Mouse (Mus musculus) heart, embryonic 16.5 days (tissue): ENCODE results near the gene 1700061G19Rik. TPM values are rescaled to one million over a fixed set of nuclear protein-coding genes. Genes with fewer than 3 reads are reported as not detected.
A peak's percentile ranks its signal among the peaks of the same experiment; 100 is the strongest.

Experiments used
- ATAC-seq: fragments of 200-750 bp; cut with Nextera tagmentation; replicated peaks from 2 replicates; pipeline ENCODE4 v1.8.0; 2017; ENCODE audit warnings: moderate number of reproducible peaks; ENCODE audit not compliant: insufficient read depth, low FRiP score; ENCODE audit errors: extremely low read depth
- H3K27ac ChIP-seq: fragments of 300-500 bp; sonication (generic); 2 replicates; pipeline ENCODE4 v1.5.1; 2014; ENCODE audit warnings: mild to moderate bottlenecking, low read length, control low read depth, moderate library complexity
- H3K27me3 ChIP-seq: fragments of 300-500 bp; sonication (generic); 2 replicates; pipeline ENCODE4 v1.6.1; 2014; ENCODE audit warnings: low read length, mixed read lengths; ENCODE audit not compliant: control insufficient read depth, insufficient read depth
- H3K36me3 ChIP-seq: fragments of 300-500 bp; sonication (generic); 2 replicates; pipeline ENCODE4 v1.6.1; 2014; ENCODE audit not compliant: control insufficient read depth, insufficient read depth
- H3K4me1 ChIP-seq: fragments of 300-500 bp; sonication (generic); 2 replicates; pipeline ENCODE4 v1.6.1; 2014; ENCODE audit warnings: low read length, mixed read lengths; ENCODE audit not compliant: control insufficient read depth, insufficient read depth
- H3K4me2 ChIP-seq: fragments of 300-500 bp; sonication (generic); 2 replicates; pipeline ENCODE4 v1.6.1; 2014; ENCODE audit warnings: low read depth, mild to moderate bottlenecking, control low read depth, low read length
- H3K4me3 ChIP-seq: fragments of 300-500 bp; sonication (generic); 2 replicates; pipeline ENCODE4 v1.5.1; 2014; ENCODE audit warnings: mild to moderate bottlenecking, control low read depth, low read length
- H3K9ac ChIP-seq: fragments of 300-500 bp; sonication (generic); 2 replicates; pipeline ENCODE4 v1.6.1; 2014; ENCODE audit warnings: low read length, control low read depth
- H3K9me3 ChIP-seq: fragments of 300-500 bp; sonication (generic); replicated peaks from 2 replicates; pipeline ENCODE4 v1.6.1; 2016; ENCODE audit warnings: low read length; ENCODE audit not compliant: control insufficient read depth
- WGBS: fragments of 180-500 bp; shearing (Covaris S2); extraction: QIAGEN DNeasy Blood & Tissue Kit; methylation state at CpG from one replicate; pipeline ENCODE4 v1.1.7; 2014; 5-methylcytosine and 5-hydroxymethylcytosine counted together
- polyA plus RNA-seq: library from polyadenylated mRNA; unstranded; fragments of >200 nt; fragmentation: Nextera tagmentation; extraction: Ambion mirVana; gene quantifications from 2 replicates; pipeline ENCODE4 v1.2.1, GENCODE M21; 2015

The 1700061G19Rik gene
- polyA plus RNA-seq, 1 experiment from 2014 or later, result 0.30 TPM

DNA sequence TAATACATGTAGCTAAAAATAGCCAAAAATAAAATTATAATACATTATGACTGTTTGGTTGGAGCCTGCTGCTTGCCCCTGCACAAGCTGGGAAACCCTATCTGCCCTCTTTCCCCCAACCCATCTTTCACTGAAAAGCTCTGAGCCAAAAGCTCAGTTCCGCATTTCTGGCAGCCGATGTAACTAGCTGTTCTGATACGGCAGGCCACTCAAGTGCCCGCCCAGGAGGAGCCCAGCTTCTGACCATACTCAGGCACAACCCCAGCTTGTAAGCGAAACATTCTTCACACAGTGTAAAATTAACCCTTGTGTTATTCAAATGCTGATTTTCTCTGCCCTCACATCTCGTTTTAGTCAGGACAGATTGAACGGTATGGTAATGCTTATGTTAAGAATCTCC is 16.4 kb upstream of the 1700061G19Rik start:
- H3K4me2 ChIP-seq, result peak overlapping the region; percentile 22; the same call in 1 of the 2 replicates
- H3K4me1 ChIP-seq, result peaks cover 5% of the 10 kb centered on the region
- H3K9me3 ChIP-seq, result no peaks in the 10 kb centered on the region
- H3K27ac ChIP-seq, result peak overlapping the region; percentile 76
- no peak overlapping the region for H3K4me3 ChIP-seq
- ATAC-seq, result peak; percentile 68; the same call in 1 of the 2 replicates
- H3K36me3 ChIP-seq, result no peaks in the 10 kb centered on the region
- 21% methylated on average over 7 of the region's 7 CpGs for WGBS
- H3K9ac ChIP-seq, result peak overlapping the region; percentile 59
- no peaks in the 10 kb centered on the region for H3K27me3 ChIP-seq

DNA sequence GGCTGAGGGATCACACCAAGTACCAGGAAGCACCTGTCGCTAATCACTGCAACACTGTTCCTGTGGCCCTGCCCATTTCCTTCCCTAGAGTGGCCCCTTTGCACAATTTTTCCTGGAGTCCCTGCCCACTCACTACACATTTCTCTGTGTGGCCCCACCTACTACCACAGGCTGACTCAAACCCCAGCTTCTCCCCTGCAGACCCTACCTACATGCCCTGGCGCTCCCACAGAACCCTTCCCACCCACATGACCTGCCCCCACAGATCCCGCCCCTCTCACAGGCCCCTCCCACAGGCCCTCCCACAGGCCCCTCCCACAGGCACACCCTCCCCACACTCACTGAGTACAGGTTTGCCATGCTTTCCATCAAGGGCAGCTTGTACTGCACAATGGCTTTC is 14.1 kb upstream of the 1700061G19Rik start:
- no peak overlapping the region for H3K9ac ChIP-seq
- H3K4me3 ChIP-seq, result no peak overlapping the region
- H3K9me3 ChIP-seq, result no peaks in the 10 kb centered on the region; the same call in 1 of the 2 replicates
- peaks cover 5% of the 10 kb centered on the region for H3K4me1 ChIP-seq
- 58% methylated on average over 3 of the region's 3 CpGs for WGBS
- no peak overlapping the region for H3K4me2 ChIP-seq
- ATAC-seq, result peak; percentile 38
- H3K27me3 ChIP-seq, result no peaks in the 10 kb centered on the region
- no peaks in the 10 kb centered on the region for H3K36me3 ChIP-seq
- H3K27ac ChIP-seq, result no peak overlapping the region

- no peak overlapping the region for H3K9ac ChIP-seq
- H3K4me2 ChIP-seq, result no peak overlapping the region
- no peak overlapping the region for H3K4me3 ChIP-seq
- peaks cover 6% of the 10 kb centered on the region for H3K9me3 ChIP-seq
- no peak for ATAC-seq
- whole genome bisulfite sequencing, result 74% methylated on average over 7 of the region's 7 CpGs
- no peaks in the 10 kb centered on the region for H3K27me3 ChIP-seq
- H3K4me1 ChIP-seq, result no peaks in the 10 kb centered on the region
- no peaks in the 10 kb centered on the region for H3K36me3 ChIP-seq
- no peak overlapping the region for H3K27ac ChIP-seq
Measured at GRCm38 (mm10) chr17:56866071-56866470, 9.2 kb upstream of the 1700061G19Rik start.

GRCm38 (mm10) chr17:56869481-56869977 is 5.7 kb upstream of the 1700061G19Rik start:
- H3K27me3 ChIP-seq, result no peaks in the 10 kb centered on the region
- no peaks in the 10 kb centered on the region for H3K36me3 ChIP-seq
- 84% methylated on average over 9 of the region's 9 CpGs for WGBS
- H3K4me2 ChIP-seq, result no peak overlapping the region
- H3K9me3 ChIP-seq, result peaks cover 6% of the 10 kb centered on the region
- H3K9ac ChIP-seq, result no peak overlapping the region
- H3K4me3 ChIP-seq, result no peak overlapping the region
- no peaks in the 10 kb centered on the region for H3K4me1 ChIP-seq
- ATAC-seq, result no peak
- H3K27ac ChIP-seq, result no peak overlapping the region

DNA sequence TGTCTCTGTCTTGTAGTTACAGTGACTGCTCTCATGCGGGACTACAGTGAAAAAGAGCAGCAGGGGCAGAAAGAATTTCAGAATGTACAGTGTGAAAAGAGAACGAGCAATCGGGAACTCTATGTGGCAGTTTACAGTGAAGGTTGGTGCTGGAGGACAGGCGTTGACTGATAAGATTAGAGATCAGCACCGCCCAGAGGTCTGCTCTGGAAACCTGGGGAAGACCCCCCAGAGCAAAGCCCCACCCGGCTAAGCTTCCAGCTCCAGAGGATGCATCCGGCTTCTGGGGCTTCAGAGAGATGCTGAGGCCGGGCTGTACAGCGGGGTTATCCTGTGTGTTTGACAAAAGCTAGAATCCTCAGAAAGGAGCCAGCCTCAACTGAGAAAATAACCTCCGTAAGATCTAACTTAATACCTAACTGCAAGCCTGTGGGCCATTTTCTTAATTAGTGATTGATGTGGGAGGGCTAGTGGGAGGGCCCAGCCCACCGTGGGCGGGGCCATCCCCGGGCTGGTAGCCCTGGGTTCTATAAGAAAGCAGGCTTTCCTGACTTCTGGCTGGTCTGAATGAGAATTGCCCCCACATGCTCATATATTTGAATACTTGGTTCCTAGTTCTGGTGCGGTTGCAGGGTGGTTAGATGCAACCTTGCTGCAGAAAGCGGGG is 4.9 kb upstream of the 1700061G19Rik start:
- WGBS, result 49% methylated on average over 15 of the region's 15 CpGs
- H3K27ac ChIP-seq, result no peak overlapping the region

DNA sequence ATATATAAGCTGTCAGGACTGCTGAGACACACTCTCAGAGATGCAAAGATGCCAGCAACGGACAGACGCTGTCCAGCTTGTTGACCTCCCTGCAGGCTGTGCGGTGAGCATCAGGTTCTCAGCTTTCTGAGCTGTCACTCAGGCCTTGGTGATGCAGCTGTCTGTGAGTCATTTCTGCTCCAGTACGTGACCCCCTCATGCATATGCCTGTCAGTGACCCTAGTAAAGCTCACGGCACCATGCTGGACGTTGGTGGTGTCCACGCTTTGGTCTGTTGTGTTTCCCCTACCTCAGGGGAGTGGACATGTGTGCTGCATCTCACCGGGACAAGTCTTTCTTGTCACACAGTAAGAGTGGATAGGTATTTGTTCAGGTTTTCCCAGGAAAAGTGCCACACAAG is 3.5 kb upstream of the 1700061G19Rik start:
- no peak overlapping the region for H3K9ac ChIP-seq
- 60% methylated on average over 8 of the region's 8 CpGs for WGBS
- no peak overlapping the region for H3K4me2 ChIP-seq
- ATAC-seq, result no peak
- H3K27me3 ChIP-seq, result no peaks in the 10 kb centered on the region
- no peak overlapping the region for H3K4me3 ChIP-seq
- no peak overlapping the region for H3K27ac ChIP-seq
- no peaks in the 10 kb centered on the region for H3K4me1 ChIP-seq
- H3K36me3 ChIP-seq, result no peaks in the 10 kb centered on the region
- H3K9me3 ChIP-seq, result peaks cover 6% of the 10 kb centered on the region

More for the DNA sequence above, 4.9 kb upstream of the 1700061G19Rik start:
- H3K4me3 ChIP-seq, result no peak overlapping the region
- no peak for ATAC-seq
- H3K9ac ChIP-seq, result no peak overlapping the region
- no peak overlapping the region for H3K4me2 ChIP-seq
- H3K9me3 ChIP-seq, result peaks cover 6% of the 10 kb centered on the region
- no peaks in the 10 kb centered on the region for H3K4me1 ChIP-seq
- H3K36me3 ChIP-seq, result no peaks in the 10 kb centered on the region
- no peaks in the 10 kb centered on the region for H3K27me3 ChIP-seq

- H3K27ac ChIP-seq, result no peak overlapping the region
- no peak overlapping the region for H3K4me2 ChIP-seq
- H3K9me3 ChIP-seq, result no peaks in the 10 kb centered on the region
- H3K27me3 ChIP-seq, result no peaks in the 10 kb centered on the region
- no peak for ATAC-seq
- 69% methylated on average over 7 of the region's 7 CpGs for WGBS
- no peaks in the 10 kb centered on the region for H3K4me1 ChIP-seq
- no peak overlapping the region for H3K9ac ChIP-seq
- H3K4me3 ChIP-seq, result no peak overlapping the region
- H3K36me3 ChIP-seq, result no peaks in the 10 kb centered on the region
Measured at GRCm38 (mm10) chr17:56872512-56872911, 2.8 kb upstream of the 1700061G19Rik start.

DNA sequence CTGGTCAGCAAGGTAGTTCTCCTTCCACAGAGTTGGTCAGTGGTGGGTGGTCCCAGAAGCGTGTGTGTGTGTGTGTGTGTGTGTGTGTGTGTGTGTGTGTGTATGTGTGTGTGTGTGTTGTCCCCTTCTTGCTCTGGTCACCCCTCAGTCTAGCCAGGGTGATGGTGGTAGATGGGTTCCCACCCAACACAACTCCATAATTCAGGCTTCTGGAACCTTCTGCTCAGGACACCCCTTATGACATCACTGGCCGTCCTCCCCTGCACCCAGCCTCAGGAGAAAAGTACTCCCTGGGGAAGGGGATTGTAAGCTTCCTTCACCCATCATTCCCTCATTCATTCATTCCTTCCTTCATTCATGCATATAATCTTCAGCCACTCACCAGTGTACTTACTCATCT is 1.0 kb upstream of the 1700061G19Rik start, which contains the start of gene Acsbg2:
Gene Acsbg2 (minus strand): TSS at position 211 of the 400 bp plus-strand sequence.
- ATAC-seq, result no peak
- Histone ChIP-seq H3K9ac (no peak within 1 kb of the TSS), H3K4me3 (no peak within 1 kb of the TSS), H3K36me3 (no peaks in the 10 kb centered on the region), H3K27me3 (no peaks in the 10 kb centered on the region), H3K27ac (no peak within 1 kb of the TSS), H3K9me3 (no peaks in the 10 kb centered on the region), H3K4me2 (no peak within 1 kb of the TSS), H3K4me1 (no peaks in the 10 kb centered on the region)
- 85% methylated on average over 2 of the region's 2 CpGs for WGBS

DNA sequence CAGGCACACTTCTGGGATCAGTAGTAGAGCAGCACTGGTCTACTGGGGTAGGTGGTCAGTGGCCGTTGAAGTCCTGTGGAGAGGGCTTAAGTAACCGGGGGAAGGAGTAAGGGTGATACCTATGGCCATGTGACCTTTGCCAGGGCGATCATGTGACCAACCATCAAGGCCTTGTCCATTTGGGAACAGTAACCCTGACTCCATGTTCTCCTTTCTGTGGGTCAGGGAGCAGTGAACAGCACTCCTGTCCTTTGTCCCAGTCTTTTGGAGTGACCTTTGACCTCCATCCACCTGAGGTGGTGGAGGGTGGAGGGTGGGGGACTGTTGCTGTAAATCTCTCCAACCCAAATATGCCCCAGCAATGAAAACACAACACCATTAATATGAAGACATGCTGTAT is 1.2 kb downstream of the 1700061G19Rik start:
- H3K27me3 ChIP-seq, result no peaks in the 10 kb centered on the region
- no peak overlapping the region for H3K27ac ChIP-seq
- H3K9ac ChIP-seq, result no peak overlapping the region
- H3K9me3 ChIP-seq, result no peaks in the 10 kb centered on the region
- no peaks in the 10 kb centered on the region for H3K4me1 ChIP-seq
- 77% methylated on average over 3 of the region's 3 CpGs for WGBS
- ATAC-seq, result no peak
- H3K4me3 ChIP-seq, result no peak overlapping the region
- no peak overlapping the region for H3K4me2 ChIP-seq
- no peaks in the 10 kb centered on the region for H3K36me3 ChIP-seq
